Comparison of ENCODE assay signal across 11 mouse cellular contexts in the genomic region with DNA sequence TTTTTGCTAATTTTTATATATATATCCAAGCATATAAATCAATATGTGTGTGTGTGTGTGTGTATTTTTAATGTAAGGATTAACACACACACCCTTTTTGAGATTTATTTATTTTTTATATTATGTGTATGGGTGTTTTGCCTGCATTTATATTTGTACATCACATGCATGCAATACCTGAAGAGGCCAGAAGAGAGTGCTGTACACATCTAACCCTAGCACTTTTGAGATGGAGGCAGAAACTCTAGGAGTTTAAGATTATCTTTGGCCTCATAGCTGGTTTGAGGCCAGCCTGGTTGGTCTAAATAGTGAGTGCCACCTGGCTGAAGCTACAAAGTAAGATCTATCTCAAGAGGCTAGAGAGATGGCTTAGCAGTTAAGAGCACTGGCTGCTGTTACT. TPM values are rescaled to one million over a fixed set of nuclear protein-coding genes. Genes with fewer than 3 reads are reported as not detected.
DNase-seq lines count a peak whose midpoint lies in the region; ATAC-seq and TF ChIP-seq lines count a peak whose summit lies in the region.
"Had no signal": no experiment of that assay in that cellular context is flagged by ENCODE, and none has a peak within 500 bp of the region (broad histone marks: within the 10 kb centered on the region; RNA-seq: fewer than 3 reads in every experiment).

No protein-coding gene starts in this region.

- no peak overlapping the region for H3K4me2 ChIP-seq in lung, postnatal 0 days (replicated peaks; ENCODE audit: low read depth, low read length)
- H3K4me2 ChIP-seq: limb, embryonic 15.5 days had no signal

- H3K36me3 ChIP-seq in lung, postnatal 0 days (ENCODE audit: insufficient read depth, low read length) = no peaks in the 10 kb centered on the region
- H3K36me3 ChIP-seq: limb, embryonic 15.5 days had no signal

- H3K27me3 ChIP-seq in lung, postnatal 0 days (replicated peaks; ENCODE audit: insufficient read depth, low read length) = no peaks in the 10 kb centered on the region
- H3K27me3 ChIP-seq: limb, embryonic 15.5 days had no signal

- TF ChIP-seq CTCF in lung, postnatal 0 days (IDR thresholded peaks at IDR 0.05) = peak; percentile 57
- TF ChIP-seq CTCF in lung, adult 2 months (IDR thresholded peaks at IDR 0.05; ENCODE audit: insufficient read depth, low read length) = no peak

- no peak for ATAC-seq in lung, postnatal 0 days

- no peak overlapping the region for H3K4me3 ChIP-seq in lung, postnatal 0 days (ENCODE audit: low read depth, low read length)
- no peak overlapping the region for H3K4me3 ChIP-seq in lung, adult 2 months (replicated peaks; ENCODE audit: extremely low read depth, low read depth, low read length)
- H3K4me3 ChIP-seq: limb, embryonic 15.5 days had no signal

- H3K27ac ChIP-seq in lung, postnatal 0 days (ENCODE audit: low read length) = no peak overlapping the region
- H3K27ac ChIP-seq: limb, embryonic 15.5 days had no signal

- peak; percentile 53 for DNase-seq in embryo, embryonic 10 days (ENCODE audit: low spot score)
- no peak for DNase-seq in embryo, embryonic 9.5 days (ENCODE audit: extremely low spot score)
- DNase-seq in lung, postnatal 0 days (ENCODE audit: low spot score) = no peak
- no peak for DNase-seq in lung, adult 2 months
- DNase-seq in c-Kit-positive CD71-positive TER-119-negative erythroid progenitor cells, embryonic 14.5 days (ENCODE audit: low read depth) = peak; percentile 57
- DNase-seq in retina, embryonic 14.5 days (ENCODE audit: low spot score) = peak; percentile 63
- DNase-seq in cerebellum, adult 11-12 months = no peak
- no peak for DNase-seq in layer of hippocampus, adult 8-10 months (ENCODE audit: low spot score in 2 of 2)
- DNase-seq: cerebellum, postnatal 36 days; kidney, adult 2 months had no signal

- H3K4me1 ChIP-seq in lung, postnatal 0 days (ENCODE audit: insufficient read depth, low read depth, low read length) = no peaks in the 10 kb centered on the region
- H3K4me1 ChIP-seq in lung, adult 2 months (ENCODE audit: control insufficient read depth, insufficient read depth, low read length) = no peaks in the 10 kb centered on the region
- H3K4me1 ChIP-seq: limb, embryonic 15.5 days had no signal

- TF ChIP-seq EP300 in lung, postnatal 0 days (IDR thresholded peaks at IDR 0.05) = no peak

- no peak for TF ChIP-seq POLR2A in lung, adult 2 months (IDR thresholded peaks at IDR 0.05; ENCODE audit: borderline replicate concordance, extremely low read depth, low read depth, low read length)

- no peak overlapping the region for H3K9ac ChIP-seq in lung, postnatal 0 days (replicated peaks; ENCODE audit: low read depth)
- H3K9ac ChIP-seq: limb, embryonic 15.5 days had no signal

- H3K9me3 ChIP-seq in lung, postnatal 0 days (ENCODE audit: low read length) = no peaks in the 10 kb centered on the region
- H3K9me3 ChIP-seq: limb, embryonic 15.5 days had no signal

RNA-seq across cellular contexts. Expression of a gene that starts 12.4 kb away (rescaled TPM):
- 9.9 and 10.7 TPM in 2 replicates for polyA plus RNA-seq in lung, postnatal 0 days (2015; fragmentation: Nextera tagmentation; extraction: Ambion mirVana)
- 6.8 and 8.8 TPM in 2 replicates for polyA plus RNA-seq in lung, adult 2 months (2012; rRNA removed)
- 1 to 10 TPM; 6.7 to 8.6 (median 7.7) TPM for total RNA-seq in layer of hippocampus, adult 8-10 months (2022)

RNA-seq across cellular contexts. Expression of a gene that starts 14.4 kb away (rescaled TPM):
- polyA plus RNA-seq in lung, postnatal 0 days (2015; fragmentation: Nextera tagmentation; extraction: Ambion mirVana) = 132 and 133 TPM in 2 replicates
- 465 and 530 TPM in 2 replicates for polyA plus RNA-seq in lung, adult 2 months (2012; rRNA removed)
- total RNA-seq in layer of hippocampus, adult 8-10 months (2022) = 100 to 1,000 TPM; 672 to 816 (median 749) TPM

Comparison
In these comparisons a context has a peak if more than half of its experiments do, and no peak if none do; other contexts are left out.
1. DNase-seq: peak in embryo, embryonic 10 days (single experiment), c-Kit-positive CD71-positive TER-119-negative erythroid progenitor cells, embryonic 14.5 days (single experiment) and retina, embryonic 14.5 days (single experiment); none in embryo, embryonic 9.5 days (single experiment), lung, postnatal 0 days (single experiment), lung, adult 2 months (single experiment), cerebellum, adult 11-12 months (single experiment) and layer of hippocampus, adult 8-10 months (0 of 2).